Mouse (Mus musculus): ENCODE data around the gene Gm21731.
"Not testable (repeated sequence)": the region's sequence is repeated elsewhere in the genome, so short reads cannot be mapped to it uniquely, and the experiment has no call there.

The Gm21731 gene

GRCm38 (mm10) chr13:120238811-120239210 is at the start of gene Gm21731:
Gene Gm21731, plus strand, starts transcription at chr13:120239111.
- not testable (repeated sequence) for DNase-seq (ENCODE audit: low spot score)

GRCm38 (mm10) chr13:120196189-120196821 is 42.6 kb upstream of the Gm21731 start:
- DNase-seq (ENCODE audit: low spot score), result not testable (repeated sequence)

GRCm38 (mm10) chr13:120215847-120216246 is 23.1 kb upstream of the Gm21731 start, which contains the start of gene Gm21762:
Gene Gm21762, minus strand, starts transcription at chr13:120215947.
- DNase-seq (ENCODE audit: low spot score), result not testable (repeated sequence)

GRCm38 (mm10) chr13:120220922-120221321 is 18.0 kb upstream of the Gm21731 start:
- not testable (repeated sequence) for DNase-seq (ENCODE audit: low spot score)

- not testable (repeated sequence) for DNase-seq (ENCODE audit: low spot score)
Measured at GRCm38 (mm10) chr13:120223012-120223659, 15.8 kb upstream of the Gm21731 start.

GRCm38 (mm10) chr13:120231798-120232197 is 7.1 kb upstream of the Gm21731 start:
- DNase-seq (ENCODE audit: low spot score), result not testable (repeated sequence)

- DNase-seq (ENCODE audit: low spot score), result not testable (repeated sequence)
Measured at GRCm38 (mm10) chr13:120232447-120233049, 6.4 kb upstream of the Gm21731 start.

- DNase-seq (ENCODE audit: low spot score), result not testable (repeated sequence)
Measured at GRCm38 (mm10) chr13:120251208-120251924, 12.5 kb downstream of the Gm21731 start.

- DNase-seq (ENCODE audit: low spot score), result not testable (repeated sequence)
Measured at GRCm38 (mm10) chr13:120258817-120259658, 20.1 kb downstream of the Gm21731 start.

- DNase-seq (ENCODE audit: low spot score), result not testable (repeated sequence)
Measured at GRCm38 (mm10) chr13:120259718-120260117, 20.8 kb downstream of the Gm21731 start.

- not testable (repeated sequence) for DNase-seq (ENCODE audit: low spot score)
Measured at GRCm38 (mm10) chr13:120262870-120263269, 24.0 kb downstream of the Gm21731 start, which contains the start of gene AF067061. Gene AF067061, plus strand, starts transcription at chr13:120263114.

- not testable (repeated sequence) for DNase-seq (ENCODE audit: low spot score)
Measured at GRCm38 (mm10) chr13:120277837-120278236, 38.9 kb downstream of the Gm21731 start.

- DNase-seq (ENCODE audit: low spot score), result no peak
Measured at GRCm38 (mm10) chr13:120278784-120279183, 39.9 kb downstream of the Gm21731 start.
